Mouse (Mus musculus) stomach, embryonic 14.5 days (tissue): ENCODE measurements around the gene Rabl3. TPM values are rescaled to one million over a fixed set of nuclear protein-coding genes. Genes with fewer than 3 reads are reported as not detected.

Source experiments
- ATAC-seq: fragments of 200-750 bp; cut with Nextera tagmentation; 2 replicates; pipeline ENCODE4 v1.8.0; 2017; ENCODE audit warnings: low read depth, moderate TSS enrichment; ENCODE audit not compliant: insufficient number of reproducible peaks, insufficient read depth, low FRiP score
- H3K27ac ChIP-seq: fragments of 300-500 bp; sonication (generic); 2 replicates; pipeline ENCODE4 v1.5.1; 2014; ENCODE audit warnings: mild to moderate bottlenecking, low read length, moderate library complexity, mixed read lengths
- H3K27me3 ChIP-seq: fragments of 300-500 bp; sonication (generic); 2 replicates; pipeline ENCODE4 v1.6.1; 2014; ENCODE audit warnings: low read length, control low read depth, mixed read lengths; ENCODE audit not compliant: control insufficient read depth, insufficient read depth
- H3K36me3 ChIP-seq: fragments of 300-500 bp; sonication (generic); 2 replicates; pipeline ENCODE4 v1.6.1; 2014; ENCODE audit warnings: mild to moderate bottlenecking, control low read depth, low read length, moderate library complexity, mixed read lengths; ENCODE audit not compliant: control insufficient read depth, insufficient read depth
- H3K4me1 ChIP-seq: fragments of 300-500 bp; sonication (generic); 2 replicates; pipeline ENCODE4 v1.6.1; 2014; ENCODE audit warnings: low read length, control low read depth, mixed read lengths; ENCODE audit not compliant: control insufficient read depth, insufficient read depth
- H3K4me2 ChIP-seq: fragments of 300-500 bp; sonication (generic); replicated peaks from 2 replicates; pipeline ENCODE4 v1.6.1; 2014; ENCODE audit warnings: low read depth, low read length, control low read depth
- H3K4me3 ChIP-seq: fragments of 300-500 bp; sonication (generic); 2 replicates; pipeline ENCODE4 v1.5.1; 2014; ENCODE audit warnings: low read depth, low read length, control low read depth
- H3K9ac ChIP-seq: fragments of 300-500 bp; sonication (generic); replicated peaks from 2 replicates; pipeline ENCODE4 v1.6.1; 2014; ENCODE audit warnings: low read depth, mild to moderate bottlenecking, control low read depth, low read length, moderate library complexity, mixed read lengths
- H3K9me3 ChIP-seq: fragments of 300-500 bp; sonication (generic); 2 replicates; pipeline ENCODE4 v1.6.1; 2016; ENCODE audit warnings: low read depth, low read length, control low read depth; ENCODE audit not compliant: control insufficient read depth
- WGBS: fragments of 180-500 bp; shearing (Covaris S2); extraction: QIAGEN DNeasy Blood & Tissue Kit; methylation state at CpG from one replicate; pipeline ENCODE4 v1.1.7; 2014; 5-methylcytosine and 5-hydroxymethylcytosine counted together
- polyA plus RNA-seq: library from polyadenylated mRNA; unstranded; fragments of >200 nt; fragmentation: Nextera tagmentation; extraction: Ambion mirVana; gene quantifications from 2 replicates; pipeline ENCODE4 v1.2.1, GENCODE M21; 2014

Rabl3 gene
- polyA plus RNA-seq, 1 experiment from 2014 or later: 25.8 TPM

DNA sequence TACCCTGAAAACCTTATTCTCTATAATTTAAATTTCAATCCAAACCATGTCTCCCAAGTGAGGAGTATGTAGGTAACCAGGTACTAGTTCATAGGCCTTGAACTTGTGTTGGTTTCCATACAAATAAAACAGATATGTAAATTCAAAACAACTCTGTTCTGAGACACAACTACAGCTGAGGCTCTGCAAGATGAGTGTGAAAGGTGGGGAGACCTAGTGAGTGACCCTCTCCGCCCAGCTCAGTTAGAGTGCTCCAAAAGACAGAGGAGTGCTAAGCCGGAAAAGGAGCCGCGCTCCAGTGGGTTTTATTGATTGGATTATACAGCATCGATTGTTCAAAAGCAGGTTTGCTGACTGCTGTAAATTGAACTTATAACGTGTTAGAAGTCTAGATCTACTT lies 22.7 kb downstream of the Rabl3 start:
- Histone ChIP-seq H3K4me3 (no peak overlapping the region), H3K27ac (no peak overlapping the region), H3K9ac (no peak overlapping the region), H3K9me3 (no peaks in the 10 kb centered on the region), H3K27me3 (no peaks in the 10 kb centered on the region), H3K36me3 (peaks cover 20% of the 10 kb centered on the region), H3K4me1 (0 out of 2 replicates have a peak, but pooled peaks cover 3% of the 10 kb centered on the region), H3K4me2 (no peak overlapping the region)
- ATAC-seq: no peak
- WGBS: 82% methylated on average over 6 of the region's 6 CpGs

DNA sequence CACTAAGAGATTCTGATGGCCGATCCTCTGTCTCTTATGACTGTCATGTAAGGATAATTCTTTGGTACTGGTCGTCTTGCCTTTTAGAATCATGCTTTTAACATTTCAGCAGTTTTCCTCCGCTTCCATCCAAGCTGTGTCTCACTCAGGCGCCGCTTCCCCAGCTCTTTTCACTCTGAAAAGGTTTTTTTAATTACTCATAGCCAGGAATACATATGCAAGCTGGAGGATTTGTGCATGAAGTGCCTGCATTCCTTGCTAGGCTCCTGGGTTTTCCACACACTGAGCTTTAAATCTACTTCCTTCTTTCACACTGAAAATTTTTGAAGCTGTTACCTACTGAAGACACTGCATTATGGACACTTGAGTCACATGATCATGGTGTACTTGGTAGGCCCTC lies 23.3 kb downstream of the Rabl3 start:
- Histone ChIP-seq H3K9ac (no peak overlapping the region), H3K9me3 (no peaks in the 10 kb centered on the region), H3K36me3 (peaks cover 14% of the 10 kb centered on the region), H3K4me2 (no peak overlapping the region), H3K4me1 (0 out of 2 replicates have a peak, but pooled peaks cover 3% of the 10 kb centered on the region), H3K27me3 (no peaks in the 10 kb centered on the region), H3K4me3 (no peak overlapping the region), H3K27ac (no peak overlapping the region)
- 91% methylated on average over 5 of the region's 5 CpGs for WGBS
- ATAC-seq: no peak

DNA sequence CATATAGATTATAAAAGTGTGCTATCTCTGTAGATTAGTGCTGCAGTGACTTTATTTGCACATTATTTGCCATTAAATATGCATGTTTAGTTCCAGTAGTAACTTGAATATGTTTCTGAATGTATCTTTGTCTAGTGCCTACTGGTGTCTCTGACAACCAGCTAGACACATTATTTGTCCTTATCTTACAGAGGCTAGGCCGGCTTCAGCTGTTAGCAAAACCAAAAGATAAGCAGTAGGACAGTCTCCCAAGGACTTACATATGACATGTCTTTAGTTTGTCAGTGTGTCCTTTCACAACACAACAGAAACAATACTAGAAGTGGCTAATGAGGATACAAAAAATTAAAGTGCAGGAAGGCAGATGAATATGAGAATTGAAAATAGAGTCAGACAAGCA lies 25.4 kb downstream of the Rabl3 start:
- H3K9ac ChIP-seq: no peak overlapping the region
- WGBS: 69% methylated on average over 1 of the region's 1 CpGs
- H3K36me3 ChIP-seq: peaks cover 6% of the 10 kb centered on the region
- no peak overlapping the region for H3K4me2 ChIP-seq
- no peaks in the 10 kb centered on the region for H3K9me3 ChIP-seq
- H3K27ac ChIP-seq: no peak overlapping the region; the same call in 1 of the 2 replicates
- no peaks in the 10 kb centered on the region for H3K27me3 ChIP-seq
- no peak overlapping the region for H3K4me3 ChIP-seq
- ATAC-seq: no peak
- 0 out of 2 replicates have a peak, but pooled peaks cover 3% of the 10 kb centered on the region for H3K4me1 ChIP-seq

DNA sequence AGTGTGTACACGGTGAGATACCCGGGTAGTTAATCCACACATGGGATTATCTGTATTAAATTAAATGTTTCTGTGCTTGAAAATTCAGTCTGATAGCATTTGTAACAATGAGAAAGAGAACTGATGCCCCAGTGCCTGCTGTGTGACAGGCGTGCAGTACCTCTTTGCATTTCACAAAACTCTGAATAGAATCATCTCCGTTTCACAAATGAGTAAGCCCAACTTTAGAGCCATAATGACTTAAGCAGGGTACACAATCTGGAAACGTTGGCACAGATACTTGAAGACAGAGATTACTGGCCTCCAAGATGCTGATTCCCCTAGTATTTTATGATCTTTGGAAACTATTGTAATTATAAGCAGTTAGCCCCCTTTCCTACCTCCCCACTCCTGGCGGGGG lies 26.4 kb downstream of the Rabl3 start:
- H3K27ac ChIP-seq: no peak overlapping the region
- no peak for ATAC-seq
- no peak overlapping the region for H3K9ac ChIP-seq
- WGBS: 76% methylated on average over 6 of the region's 6 CpGs
- no peaks in the 10 kb centered on the region for H3K9me3 ChIP-seq
- peaks cover 9% of the 10 kb centered on the region for H3K36me3 ChIP-seq
- no peak overlapping the region for H3K4me3 ChIP-seq
- H3K27me3 ChIP-seq: no peaks in the 10 kb centered on the region
- H3K4me1 ChIP-seq: 0 out of 2 replicates have a peak, but pooled peaks cover 3% of the 10 kb centered on the region
- no peak overlapping the region for H3K4me2 ChIP-seq

DNA sequence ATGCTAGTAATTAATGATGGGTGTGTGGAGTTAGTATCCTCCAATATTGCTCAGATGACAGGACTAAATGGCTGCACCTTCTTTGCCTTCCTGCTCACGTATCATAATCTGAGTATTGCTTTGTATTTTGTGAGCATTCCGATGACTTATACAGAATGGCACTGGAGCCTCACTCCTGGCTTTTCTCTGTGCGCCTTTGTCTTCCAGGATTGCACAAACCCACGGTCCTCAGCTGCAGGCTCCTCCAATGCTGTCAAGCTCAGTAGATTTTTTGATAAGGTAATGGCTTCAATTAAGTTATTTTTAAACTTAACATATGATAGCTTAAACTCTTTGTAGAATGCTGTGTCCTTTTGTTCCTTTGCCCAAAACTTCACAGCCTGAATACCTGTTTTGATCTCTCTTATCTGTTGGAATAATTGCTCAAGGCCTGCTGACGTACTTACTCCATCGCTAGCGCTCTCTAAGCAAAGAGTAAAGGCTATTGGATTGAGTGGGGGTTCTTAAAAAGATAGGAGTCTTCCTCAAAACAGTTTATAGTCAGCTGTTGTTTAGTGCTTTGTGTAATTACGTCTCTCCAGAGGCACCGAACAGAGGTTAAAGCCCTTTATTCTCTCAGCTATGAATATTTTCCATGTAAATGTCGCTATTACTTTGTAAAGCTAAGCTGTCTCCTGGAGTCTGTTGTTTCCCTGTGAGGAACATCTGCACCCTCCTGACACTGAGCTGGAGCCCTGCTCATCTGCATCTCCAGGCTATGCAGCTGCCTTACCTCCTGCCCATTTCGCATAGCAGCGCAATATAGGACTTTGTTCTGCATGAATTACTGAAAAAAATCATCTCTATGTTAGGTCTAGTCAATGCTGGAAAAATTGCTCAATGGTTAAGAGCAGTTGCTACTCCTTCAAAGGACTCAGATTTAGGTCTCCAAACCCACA lies 27.7 kb downstream of the Rabl3 start:
- ATAC-seq: no peak
- H3K4me3 ChIP-seq: no peak overlapping the region
- no peak overlapping the region for H3K27ac ChIP-seq
- H3K4me1 ChIP-seq: 0 out of 2 replicates have a peak, but pooled peaks cover 5% of the 10 kb centered on the region
- WGBS: 81% methylated on average over 12 of the region's 12 CpGs
- no peaks in the 10 kb centered on the region for H3K27me3 ChIP-seq
- H3K36me3 ChIP-seq: peaks cover 9% of the 10 kb centered on the region
- no peaks in the 10 kb centered on the region for H3K9me3 ChIP-seq
- no peak overlapping the region for H3K9ac ChIP-seq
- H3K4me2 ChIP-seq: no peak overlapping the region

DNA sequence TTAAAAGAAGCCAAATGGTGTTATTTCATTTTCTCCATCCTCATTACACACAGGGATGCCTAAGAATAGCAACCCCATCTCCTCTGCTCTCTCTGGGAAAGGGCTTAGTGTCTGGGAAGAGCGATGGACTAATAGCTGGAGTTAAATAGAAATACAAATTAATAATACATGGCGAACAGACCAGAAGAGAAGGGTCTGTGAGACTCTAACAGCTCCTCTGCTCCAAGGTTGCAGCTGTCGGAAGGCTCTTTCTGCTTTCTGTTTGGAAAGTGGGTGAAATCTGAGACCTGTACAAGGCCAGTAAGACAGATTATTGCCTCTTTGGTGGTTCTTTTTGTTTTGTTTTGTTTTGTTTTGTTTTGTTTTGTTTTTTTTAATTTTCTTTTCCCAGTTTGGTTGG lies 31.9 kb downstream of the Rabl3 start:
- WGBS: 73% methylated on average over 3 of the region's 3 CpGs
- H3K9ac ChIP-seq: no peak overlapping the region
- no peaks in the 10 kb centered on the region for H3K27me3 ChIP-seq
- H3K9me3 ChIP-seq: no peaks in the 10 kb centered on the region
- H3K4me2 ChIP-seq: no peak overlapping the region
- no peak for ATAC-seq
- no peak overlapping the region for H3K4me3 ChIP-seq
- H3K4me1 ChIP-seq: 0 out of 2 replicates have a peak, but pooled peaks cover 2% of the 10 kb centered on the region
- H3K36me3 ChIP-seq: peaks cover 5% of the 10 kb centered on the region
- H3K27ac ChIP-seq: no peak overlapping the region

DNA sequence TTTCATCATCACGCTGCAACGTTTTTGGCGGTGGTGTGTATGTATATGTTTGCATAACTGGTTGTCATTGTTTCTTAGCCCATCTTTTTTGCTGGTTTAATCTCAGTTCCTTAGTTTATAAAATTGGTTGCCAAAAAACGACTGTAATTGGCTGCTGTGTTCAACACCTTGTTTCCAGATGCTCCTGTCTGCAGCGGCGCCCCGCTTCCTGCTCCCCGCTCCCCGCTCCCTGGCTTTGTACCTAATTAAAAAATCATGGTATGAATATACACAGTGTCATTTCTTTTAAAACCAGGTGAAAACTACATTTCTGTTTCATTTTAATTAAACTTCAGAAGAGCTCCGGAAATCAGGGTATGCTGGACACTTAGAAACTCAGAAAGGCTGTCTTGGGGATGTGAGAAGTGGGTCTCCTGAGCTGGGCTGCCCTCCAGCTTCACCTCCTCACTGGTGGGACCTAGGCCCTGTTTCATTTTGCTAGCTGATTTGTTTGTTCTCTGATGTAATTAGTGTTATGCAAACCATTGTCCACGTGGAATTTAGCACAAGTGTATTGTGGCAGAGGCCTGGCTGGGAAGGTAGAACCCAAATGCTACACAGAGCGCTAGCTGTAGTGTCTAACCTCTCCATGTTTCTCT lies 32.6 kb downstream of the Rabl3 start:
- no peak for ATAC-seq
- Histone ChIP-seq H3K27ac (no peak overlapping the region), H3K4me3 (no peak overlapping the region), H3K9me3 (no peaks in the 10 kb centered on the region), H3K9ac (no peak overlapping the region), H3K4me1 (0 out of 2 replicates have a peak, but pooled peaks cover 2% of the 10 kb centered on the region), H3K36me3 (peaks cover 5% of the 10 kb centered on the region), H3K27me3 (no peaks in the 10 kb centered on the region), H3K4me2 (no peak overlapping the region)
- WGBS: 91% methylated on average over 12 of the region's 12 CpGs

DNA sequence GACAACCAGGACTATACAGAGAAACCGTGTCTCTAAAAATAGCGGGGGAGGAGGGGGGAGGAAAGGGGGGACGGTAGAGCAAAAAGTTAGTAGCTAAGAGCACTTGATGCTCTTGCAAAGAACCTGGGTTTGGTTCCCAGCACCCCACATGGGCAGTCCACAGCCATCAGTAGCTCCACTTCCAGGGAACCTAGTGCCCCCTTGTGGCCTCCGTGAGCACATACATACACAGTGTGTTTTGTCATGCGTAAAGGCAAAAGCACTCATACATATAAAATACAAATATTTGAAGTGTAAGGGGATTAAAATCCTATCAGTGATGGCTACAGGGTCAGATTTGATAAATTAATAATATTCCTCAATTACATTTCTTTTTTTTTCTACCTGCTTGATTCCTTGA lies 33.4 kb downstream of the Rabl3 start:
- H3K9ac ChIP-seq: no peak overlapping the region
- WGBS: 93% methylated on average over 5 of the region's 5 CpGs
- H3K4me1 ChIP-seq: 0 out of 2 replicates have a peak, but pooled peaks cover 2% of the 10 kb centered on the region
- no peaks in the 10 kb centered on the region for H3K9me3 ChIP-seq
- ATAC-seq: no peak
- no peak overlapping the region for H3K4me2 ChIP-seq
- H3K4me3 ChIP-seq: no peak overlapping the region
- no peak overlapping the region for H3K27ac ChIP-seq
- no peaks in the 10 kb centered on the region for H3K27me3 ChIP-seq
- H3K36me3 ChIP-seq: peaks cover 5% of the 10 kb centered on the region
